Mouse (Mus musculus): ENCODE measurements around the gene Eif4g1.
A peak's percentile ranks its signal among the peaks of the same experiment; 100 is the strongest.

Gene Eif4g1

DNA sequence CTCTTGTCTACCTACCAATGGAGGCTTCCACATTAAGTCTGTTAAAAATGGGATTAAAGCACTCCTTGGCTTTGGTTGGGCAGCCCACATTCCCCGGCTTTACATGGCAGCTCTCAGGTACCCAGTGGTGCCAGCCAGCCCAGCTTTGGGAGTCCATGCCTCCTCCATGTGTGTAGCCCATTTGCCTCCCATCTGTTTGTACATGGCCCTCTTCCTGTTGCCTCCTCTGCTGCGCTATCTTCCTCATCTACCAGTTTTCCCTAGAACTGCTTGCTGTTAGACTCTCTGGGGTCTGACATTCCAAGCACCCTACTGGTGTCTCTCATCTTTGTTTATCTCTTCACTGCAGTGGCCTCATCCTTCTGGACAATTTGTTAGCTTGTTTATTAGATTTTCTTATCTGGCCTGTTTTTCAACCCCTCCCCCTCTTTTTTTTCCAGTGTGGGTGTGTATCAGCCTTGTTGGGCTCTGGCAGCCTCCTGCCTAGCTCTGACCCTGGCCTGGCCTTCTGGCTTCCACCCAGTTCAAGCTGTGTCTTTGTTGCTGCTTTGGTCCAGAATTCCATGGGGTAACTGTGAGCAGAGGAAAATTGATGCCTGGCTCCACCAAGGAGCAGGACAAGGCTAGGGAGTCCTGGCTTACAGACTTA lies 38.4 kb downstream of the Eif4g1 start:
- DNase-seq = no peak

DNA sequence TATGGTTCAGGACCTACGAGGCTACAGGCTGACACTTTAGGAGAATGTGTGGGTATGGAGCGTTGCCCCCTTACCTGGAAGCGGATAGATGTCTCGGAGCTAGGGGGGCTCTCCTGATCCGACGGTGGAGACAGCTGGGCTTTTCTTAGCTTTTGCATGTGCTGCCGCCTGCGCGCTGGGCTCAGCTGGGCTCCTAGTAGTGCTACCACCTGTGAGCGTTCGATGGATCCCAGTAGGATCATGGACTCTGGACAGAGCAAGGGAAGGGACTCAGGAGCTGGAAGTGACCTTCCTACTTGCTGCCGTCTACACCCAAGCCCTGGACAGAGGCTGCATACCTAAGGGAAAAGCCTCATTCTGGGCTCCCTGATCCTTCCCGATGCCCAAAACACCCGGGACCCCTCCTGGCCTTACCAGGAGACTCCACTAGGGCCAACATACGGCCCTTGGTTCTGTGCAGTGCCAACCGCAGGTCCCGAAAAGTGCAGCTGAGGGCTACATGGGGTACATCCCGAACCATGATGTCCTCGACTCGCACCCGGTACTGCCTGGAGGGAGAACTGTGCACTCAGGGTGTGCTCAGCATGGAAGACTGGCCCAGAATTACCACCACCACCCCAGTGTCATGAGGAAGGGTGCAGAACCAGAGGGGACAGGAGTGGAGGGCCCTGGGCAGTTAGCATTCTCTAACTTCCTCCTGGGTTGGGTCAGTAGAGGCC lies 40.3 kb downstream of the Eif4g1 start:
- DNase-seq = no peak

DNA sequence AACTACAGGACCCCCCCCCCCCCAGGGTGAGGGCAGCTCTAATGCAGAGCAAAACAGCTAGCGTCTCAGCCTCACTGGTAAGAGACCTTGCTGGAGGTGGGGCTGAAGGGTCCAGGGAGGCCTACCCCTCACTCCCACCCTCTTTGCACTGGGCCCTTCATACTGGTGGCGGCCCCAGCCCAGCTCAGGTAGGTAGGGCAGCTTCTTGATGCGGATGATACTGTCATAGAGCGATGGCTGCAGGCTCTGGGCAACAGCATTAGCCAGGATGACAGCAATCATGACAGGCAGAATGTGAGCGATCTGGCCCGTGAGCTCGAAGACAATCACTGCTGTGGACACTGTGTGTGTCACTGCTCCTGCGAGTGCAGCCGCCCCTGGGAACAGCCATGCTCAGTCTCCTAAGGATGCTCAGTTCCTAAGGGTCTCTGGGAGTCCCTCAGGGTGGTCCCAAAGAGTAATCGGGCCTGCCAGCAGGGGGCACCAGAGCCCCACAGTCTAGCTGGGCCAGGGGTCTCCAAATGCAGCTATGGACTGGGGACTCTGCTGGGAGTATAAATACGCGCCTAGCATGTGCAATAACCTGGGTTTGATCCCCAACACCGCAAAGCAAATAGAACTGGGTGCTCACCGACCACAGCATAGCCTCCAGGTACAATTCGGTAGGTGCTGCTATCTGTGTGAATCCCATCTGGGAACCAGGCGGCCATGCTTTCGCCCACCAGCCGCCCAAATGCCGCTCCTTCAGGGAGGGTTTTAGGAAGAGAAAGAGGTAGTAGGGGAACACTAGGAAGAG lies 41.0 kb downstream of the Eif4g1 start:
- no peak for DNase-seq

DNA sequence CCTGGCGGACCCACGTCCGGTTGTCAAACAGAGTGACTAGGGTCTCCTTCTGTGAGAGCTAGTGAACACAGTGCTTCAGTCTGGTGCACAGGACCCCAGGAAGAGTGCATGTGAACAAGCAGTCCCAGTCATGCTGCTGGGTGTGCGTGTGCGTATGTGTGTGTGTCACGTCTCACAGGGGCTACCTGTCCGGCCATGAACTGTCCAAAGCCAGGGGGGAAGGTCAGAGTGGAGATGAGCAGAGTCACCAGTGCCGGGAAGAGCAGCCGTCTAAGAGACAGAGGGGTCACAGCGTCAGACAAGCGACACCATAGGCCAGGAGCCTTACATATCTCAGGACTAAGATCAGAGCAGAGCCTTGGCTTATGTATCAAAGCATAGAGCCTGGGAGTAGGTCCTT lies 42.3 kb downstream of the Eif4g1 start:
- DNase-seq = no peak

DNA sequence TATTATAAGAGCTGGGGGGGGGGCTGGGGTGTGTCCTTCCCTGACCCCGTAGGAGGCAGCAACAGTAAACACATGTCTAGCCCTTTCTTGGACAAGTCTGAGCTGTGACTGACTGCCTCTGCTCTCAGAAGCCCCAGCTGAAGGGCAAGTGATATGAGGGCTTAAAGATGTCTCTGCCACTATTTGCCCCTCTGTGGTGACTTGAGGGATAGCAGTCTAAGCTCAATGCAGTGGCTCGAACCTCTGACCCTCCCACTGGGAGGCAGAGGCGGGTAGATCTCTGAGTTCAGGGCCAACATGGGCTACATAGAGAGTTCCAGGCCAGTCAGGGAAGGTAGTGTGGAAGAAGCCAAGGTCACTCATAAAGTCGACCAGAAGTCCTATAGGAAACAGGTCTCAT lies 42.7 kb downstream of the Eif4g1 start:
- DNase-seq = no peak

DNA sequence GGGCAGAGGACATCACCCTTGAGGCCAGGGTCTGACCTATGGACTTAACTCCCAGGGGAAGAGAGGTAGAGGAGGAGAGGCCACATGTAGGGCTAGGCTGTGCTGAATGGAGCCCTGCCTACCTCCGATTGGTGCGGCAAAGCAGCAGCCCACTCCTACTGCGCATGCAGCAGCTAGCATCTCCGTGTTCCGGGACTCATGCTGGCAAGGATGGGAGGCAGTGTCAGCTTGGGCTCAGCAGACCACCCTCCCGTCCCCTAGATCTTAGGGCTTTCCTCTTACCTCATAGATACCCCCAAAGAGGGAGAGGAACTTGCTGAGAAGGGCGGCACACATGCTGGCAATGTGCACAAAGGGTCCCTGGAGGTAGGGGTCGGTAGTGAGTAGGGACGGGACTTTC lies 44.1 kb downstream of the Eif4g1 start:
- no peak for DNase-seq

DNA sequence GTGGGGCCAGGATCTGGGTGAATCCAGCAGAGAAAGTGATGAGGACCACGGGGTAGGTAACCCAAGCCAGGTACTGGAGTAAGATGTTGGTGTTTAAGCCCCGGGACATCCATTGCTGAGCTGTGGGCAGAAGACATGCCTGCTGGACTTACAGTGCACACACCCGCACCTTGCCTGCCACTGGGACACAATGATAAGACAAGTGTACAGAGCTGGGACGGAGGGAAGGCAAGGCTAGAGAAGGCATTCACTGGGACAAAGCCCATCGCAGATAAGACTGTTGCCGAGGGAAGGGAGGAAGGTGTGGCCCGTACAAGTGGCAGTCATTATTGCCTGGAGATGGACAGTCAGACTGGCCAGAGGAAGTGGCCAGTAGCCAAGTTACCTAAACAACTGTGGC lies 44.8 kb downstream of the Eif4g1 start:
- no peak for DNase-seq

DNA sequence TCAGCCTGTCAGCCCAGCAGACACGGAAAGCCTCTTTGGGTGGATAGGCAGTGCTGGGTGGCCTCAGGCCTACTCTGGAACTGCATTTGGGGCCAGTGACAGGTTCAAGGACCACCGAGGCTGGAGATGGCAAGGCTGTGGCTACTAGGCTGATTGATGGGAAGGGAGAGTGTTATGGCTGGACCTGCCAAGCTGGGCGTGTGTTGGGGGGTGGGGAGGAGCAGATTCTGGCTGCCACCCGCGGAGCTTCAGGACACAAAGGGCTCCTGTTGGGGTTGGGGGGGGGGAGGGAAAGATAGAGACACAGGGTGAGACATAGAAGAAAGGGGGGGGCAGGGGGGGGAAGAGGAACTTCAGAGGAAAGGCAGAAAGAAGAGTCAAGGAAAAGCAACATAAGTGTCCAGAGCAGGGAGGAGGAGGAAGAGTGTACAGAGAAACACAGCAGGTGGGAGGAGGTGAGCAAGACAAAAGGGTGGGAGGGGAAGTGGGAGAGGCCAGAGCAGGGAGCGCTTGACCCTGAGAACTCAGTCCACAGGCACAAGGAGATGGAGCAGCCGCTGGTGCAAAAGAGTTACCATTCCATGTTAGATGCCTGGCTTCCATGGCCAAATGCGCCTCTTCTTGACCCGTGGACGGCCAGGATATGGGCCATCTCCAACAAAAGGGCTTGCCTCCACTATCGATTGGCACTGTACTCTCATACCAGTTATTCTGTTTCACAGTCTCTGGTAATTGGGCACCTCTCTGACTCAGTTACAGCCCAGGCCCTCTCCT lies 46.4 kb downstream of the Eif4g1 start:
- DNase-seq = no peak

DNA sequence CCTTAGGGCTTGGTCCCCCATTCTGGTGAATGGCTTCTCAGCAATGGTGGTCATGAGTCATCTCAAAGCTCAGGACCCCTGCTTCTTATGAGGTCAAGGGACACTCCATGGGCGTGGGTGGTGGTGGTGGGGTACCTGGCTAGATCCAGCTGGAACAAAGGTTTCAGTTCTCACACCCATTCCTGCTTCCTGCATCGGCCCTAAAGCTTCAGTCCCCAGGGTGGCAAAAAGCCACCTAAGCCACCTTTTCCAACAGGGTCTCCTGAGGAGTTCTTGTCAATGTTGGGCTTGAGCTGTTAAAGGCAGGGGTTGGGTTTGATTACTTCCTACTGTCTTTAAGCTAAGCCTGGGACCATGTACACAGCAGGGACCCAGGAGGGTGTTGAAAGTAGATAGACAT lies 47.0 kb downstream of the Eif4g1 start:
- no peak for DNase-seq

DNA sequence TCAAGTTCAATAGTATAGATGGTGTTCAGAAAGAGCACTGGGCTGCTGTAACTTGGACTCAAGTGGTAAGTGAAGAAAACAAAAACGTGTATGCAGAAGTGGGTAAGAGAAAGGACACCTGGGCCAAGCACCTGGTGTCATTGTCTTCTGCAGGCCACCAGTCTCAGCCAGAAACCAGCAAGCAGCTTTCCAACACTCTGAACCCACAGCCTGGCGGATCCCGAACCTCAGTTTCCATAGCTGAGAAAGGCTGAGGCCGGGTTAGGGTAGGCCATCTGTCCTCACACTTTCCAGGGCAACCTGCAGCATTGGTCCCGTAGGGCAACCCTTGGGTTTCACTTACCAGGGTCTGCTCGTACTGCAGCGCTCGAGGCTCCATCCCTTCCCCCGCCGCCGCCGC lies 47.5 kb downstream of the Eif4g1 start:
- DNase-seq = no peak

DNA sequence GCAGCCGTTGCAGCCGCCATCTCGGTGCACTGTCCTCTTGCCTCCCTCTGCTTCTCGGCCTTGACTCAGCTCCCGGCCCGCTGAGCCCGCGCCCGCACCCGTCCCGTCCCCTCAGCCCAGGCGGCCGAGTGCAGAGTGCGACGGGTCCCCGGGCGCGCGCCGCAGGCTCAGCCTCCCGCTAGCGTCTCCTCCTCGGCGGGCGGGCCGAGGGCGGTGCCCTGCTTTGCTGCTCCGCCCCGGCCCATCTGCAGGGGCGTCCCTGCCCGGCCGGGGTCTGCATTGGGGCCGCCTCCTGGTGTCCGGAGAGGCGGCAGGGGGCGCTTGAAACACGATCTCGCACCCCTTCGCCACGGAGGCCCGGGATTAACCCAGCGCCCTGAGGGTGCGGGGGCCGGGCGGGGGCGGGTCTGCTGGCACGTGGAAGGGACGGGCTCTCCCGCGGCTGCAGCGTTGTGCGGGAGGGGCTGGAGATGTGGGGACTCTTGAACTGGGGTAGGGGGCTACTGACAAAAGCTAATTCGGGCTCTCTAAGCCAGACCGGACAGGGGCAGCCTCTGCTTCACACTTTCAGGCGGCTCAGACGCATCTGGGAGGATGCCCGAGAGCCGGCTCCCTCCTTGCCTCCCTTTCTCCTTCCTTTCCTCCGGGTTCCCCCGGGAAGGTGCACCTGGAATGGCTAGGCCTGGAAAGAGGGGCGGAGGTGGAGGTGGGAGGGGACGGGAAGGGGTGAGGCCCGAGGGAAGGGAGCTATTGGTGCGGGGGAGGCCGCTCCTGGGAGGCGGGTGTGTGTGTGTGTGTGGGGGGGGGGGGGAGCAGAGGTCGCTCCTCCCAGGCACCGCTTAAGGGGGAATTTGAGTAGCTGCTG lies 48.1 kb downstream of the Eif4g1 start:
- peak; percentile 88 for DNase-seq

DNA sequence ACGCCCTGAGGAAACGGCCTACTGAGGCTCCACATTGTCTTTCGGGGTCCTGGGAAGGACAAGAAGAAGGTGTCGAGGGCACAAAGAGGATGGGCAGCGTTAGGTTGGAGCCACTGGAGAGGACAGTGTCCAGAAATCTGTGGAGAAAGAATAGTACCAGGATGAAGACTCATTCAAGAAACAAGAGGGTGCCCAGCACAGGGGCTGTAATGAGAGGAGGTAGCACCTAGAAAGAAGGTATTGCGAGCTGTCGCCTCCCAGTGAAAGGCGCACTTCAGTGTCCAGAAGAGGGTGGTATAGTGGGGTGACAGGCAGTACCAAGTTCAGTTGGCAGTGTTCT lies 48.7 kb downstream of the Eif4g1 start:
- no peak for DNase-seq

DNA sequence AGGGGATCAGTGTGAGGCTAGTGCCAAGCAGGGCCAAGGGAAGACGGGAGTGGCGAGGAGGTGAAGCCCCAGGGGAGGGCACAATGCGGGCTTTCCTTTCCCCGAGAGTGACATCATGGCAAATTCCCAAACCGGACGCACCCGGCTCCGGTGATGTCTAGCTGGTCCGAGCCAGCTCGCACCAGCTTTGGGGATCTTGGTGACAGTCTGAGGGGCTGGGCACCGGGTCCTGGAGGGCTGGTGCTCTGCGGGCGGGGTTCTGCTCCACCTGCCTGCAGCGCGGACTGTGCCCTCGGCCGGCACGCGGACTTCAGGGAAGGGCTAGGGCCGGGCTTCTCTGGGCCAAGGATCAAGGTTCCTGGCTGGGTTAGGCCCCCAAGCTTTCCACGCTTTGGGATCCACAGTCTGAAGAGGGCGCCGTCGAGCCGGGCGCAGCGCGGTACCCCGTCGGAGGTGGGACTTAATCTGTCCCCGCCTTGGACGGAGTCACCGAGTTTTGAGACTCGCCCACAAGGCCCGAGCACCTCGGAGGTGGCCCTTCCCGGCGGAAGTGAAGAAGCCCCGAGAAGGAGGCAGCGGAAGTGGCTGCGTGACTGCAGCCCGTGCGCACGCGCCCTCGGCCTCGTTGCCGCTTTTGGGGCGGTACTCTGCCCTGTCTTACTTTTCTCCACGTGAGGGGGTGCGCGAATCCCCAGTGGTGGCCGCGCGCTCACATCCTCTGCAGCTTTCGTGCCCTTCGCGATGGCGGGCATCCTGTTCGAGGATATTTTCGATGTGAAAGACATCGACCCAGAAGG lies 49.3 kb downstream of the Eif4g1 start, which contains the start of the genes Polr2h and Clcn2:
Gene Polr2h, plus strand, starts transcription at position 485 of the 797 bp plus-strand sequence.
Gene Clcn2, minus strand, starts transcription at position 566 of the 797 bp plus-strand sequence.
- DNase-seq = peak; percentile 98

DNA sequence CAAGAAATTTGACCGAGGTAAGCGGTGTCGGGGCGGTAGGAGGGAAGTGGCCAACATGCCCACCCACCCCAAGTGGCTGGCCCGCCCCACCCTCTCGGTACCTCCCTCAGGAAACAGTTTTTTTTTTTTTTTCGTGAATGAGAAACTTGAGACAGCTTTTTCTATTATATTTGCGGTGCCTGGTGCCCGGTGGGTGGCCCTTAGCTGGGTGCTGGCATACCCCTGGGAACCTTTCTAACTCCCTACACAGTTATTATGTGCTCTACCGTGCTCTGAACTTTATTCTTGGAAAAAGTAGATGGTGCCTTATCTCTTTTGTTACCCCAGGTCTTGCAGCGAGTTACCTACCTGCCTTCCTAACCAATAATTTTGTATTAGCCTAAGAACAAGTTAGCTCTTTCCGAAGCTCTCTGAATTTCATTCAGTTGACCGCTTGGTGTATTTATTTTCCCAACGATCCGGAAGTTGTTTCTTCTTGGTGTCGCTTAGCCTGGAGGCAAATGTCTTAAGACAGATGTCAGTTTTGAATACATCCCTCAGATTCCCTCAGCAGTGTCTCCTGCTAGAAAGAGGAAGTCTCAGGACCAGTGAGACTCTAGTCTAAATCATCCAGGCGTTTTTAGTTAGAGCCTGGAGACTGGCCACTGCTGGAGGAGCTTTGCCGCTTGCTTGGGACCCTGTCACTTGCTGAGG lies 50.0 kb downstream of the Eif4g1 start:
- DNase-seq = no peak

DNA sequence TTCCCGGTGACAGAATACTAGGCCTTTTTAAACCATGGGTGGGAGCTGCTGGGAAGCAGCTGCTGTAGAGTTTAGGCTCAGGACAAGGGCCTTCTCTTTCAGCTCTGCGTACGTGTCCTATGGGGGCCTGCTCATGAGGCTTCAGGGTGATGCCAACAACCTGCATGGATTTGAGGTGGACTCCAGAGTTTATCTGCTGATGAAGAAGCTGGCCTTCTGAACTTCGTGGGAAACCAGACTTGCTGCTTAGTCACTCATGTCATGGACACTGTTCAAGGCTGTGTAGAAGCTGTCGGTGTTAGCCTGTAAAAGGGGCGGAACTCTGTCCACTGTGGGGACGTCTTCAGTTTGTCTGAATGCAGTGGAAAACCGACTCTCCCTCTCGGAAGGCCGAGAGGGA lies 53.7 kb downstream of the Eif4g1 start:
- DNase-seq = no peak

DNA sequence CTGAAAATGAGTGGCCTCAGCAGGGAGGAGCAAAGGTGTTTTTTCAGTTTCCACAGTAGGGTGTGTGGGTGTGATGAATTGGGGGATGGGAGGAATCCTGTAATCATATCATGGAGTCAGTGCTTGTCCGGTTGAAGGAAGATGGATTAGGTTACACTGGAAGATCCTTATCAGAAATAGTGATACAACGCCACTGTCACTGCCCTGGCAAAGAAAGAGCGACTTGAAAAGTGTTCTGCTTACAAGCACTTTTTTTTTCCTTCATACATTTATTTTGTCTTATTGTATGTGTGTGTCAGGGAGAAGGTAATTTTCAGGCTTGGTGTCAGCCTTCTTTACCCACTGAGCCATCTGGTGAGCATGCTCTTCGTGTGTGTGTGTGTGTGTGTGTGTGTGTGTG lies 54.6 kb downstream of the Eif4g1 start:
- no peak for DNase-seq

DNA sequence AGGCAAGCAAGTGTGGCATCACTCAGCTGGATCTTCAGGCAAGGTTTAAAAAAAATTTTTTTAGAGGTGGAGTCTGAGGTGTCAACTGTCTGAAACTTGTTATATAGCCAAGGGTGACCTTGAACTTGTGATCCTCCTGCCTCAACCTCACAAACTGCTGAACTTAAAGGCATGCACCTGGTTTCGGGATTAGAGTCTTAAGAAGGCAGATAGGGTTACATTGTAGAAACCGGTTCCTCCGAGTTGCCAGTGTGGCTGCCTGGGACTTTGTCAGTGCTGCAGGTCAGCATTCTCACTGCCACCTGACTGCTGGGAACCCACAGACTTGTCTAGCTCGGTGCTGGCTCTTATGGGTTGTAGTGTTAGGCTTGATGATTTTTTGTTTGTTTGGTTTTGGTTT lies 55.1 kb downstream of the Eif4g1 start:
- no peak for DNase-seq

DNA sequence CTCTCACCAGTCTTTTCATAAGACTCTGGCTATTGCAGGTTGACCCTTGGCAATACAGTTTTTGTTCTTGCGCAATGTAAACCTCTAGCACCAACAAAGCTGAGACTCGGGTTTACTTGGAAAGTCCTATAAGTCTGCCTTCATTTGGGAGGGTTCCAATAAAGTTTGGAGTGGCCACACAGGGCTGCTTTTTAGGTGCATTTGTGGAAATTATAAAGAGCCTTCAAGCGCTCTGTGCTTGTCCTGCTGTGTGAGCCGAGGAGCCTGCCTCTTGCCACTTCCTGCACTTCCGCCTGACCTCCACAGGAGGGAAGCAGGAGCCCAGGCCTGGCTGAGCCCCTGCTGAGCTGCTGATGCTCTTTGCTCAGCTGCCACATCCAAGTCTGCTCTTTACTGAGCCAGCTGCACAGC lies 56.2 kb downstream of the Eif4g1 start:
- DNase-seq = peak; percentile 54

DNA sequence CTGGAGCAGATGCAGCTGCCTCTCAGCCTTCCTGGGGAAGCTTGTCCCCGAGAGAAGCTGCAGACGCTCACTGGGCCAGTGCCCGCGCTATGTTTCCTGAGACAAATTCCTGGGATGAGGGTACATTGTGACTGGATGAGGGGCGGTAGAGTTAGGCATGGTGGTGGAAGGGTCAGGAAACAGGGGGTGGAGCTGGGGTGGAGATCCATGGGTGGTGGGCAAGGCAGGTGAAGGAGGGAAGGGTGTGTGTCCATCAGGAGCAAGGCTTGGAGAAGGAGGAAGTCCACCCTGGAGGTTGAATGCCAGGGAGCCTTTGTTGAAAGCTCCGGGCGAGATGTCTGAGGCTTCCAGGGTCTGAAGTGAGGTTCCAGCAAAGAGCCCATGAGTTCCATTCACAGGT lies 57.2 kb downstream of the Eif4g1 start:
- no peak for DNase-seq

DNA sequence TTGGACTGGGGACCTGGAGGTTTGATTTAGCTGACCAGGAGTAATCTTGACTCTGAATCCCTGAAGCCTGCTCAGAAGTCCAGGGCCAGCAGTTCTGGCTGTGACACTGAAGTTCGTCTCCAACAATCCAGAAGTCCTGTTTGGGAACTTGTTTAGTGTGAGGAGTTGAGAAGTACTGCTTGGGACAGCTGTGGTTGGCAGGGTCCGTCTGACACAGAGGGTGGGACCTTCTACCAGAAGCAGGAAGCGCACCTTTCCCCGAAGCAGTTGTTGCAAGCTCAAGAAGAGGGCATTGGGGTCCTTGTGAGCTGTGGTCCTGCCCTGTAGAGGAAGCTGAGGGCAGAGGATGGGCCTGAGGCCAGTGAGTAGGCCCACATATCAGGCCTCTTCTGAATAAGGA lies 57.6 kb downstream of the Eif4g1 start:
- DNase-seq = no peak

DNA sequence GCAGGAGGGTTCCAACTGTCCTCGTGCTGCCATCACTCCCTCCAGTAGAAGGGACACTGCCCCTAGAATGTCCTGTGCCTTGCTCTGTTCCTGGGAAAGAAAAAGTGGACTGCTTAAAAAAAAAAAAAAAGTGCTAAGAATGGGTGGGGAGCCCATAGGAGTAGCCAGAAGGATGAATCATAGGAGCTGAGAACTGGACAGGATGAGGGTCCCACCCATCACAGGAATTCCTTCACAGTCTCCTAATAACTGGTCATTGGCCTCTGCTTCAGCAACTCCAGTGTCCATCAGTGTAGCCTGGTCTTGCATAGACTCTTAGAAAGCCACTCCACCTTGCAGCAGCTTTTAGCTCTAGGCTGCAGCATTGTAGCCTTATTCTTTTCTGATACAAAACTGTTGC lies 58.3 kb downstream of the Eif4g1 start:
- DNase-seq = no peak

Data from kidney, adult 11 months (tissue).